Mouse (Mus musculus): ENCODE data around the gene Plekhm3.

GRCm38 (mm10) chr1:64902804-64903203 lies 53.8 kb downstream of the Plekhm3 start:
- TF ChIP-seq CTCF (IDR thresholded peaks at IDR 0.05; ENCODE audit: control insufficient read depth, insufficient read depth, low read length) (no peak), POLR2A (IDR thresholded peaks at IDR 0.05; ENCODE audit: borderline replicate concordance, control insufficient read depth, low read depth, low read length) (no peak)
